Mouse (Mus musculus): ENCODE results near the gene Jak1.
A peak's percentile ranks its signal among the peaks of the same experiment; 100 is the strongest.

The Jak1 gene

DNA sequence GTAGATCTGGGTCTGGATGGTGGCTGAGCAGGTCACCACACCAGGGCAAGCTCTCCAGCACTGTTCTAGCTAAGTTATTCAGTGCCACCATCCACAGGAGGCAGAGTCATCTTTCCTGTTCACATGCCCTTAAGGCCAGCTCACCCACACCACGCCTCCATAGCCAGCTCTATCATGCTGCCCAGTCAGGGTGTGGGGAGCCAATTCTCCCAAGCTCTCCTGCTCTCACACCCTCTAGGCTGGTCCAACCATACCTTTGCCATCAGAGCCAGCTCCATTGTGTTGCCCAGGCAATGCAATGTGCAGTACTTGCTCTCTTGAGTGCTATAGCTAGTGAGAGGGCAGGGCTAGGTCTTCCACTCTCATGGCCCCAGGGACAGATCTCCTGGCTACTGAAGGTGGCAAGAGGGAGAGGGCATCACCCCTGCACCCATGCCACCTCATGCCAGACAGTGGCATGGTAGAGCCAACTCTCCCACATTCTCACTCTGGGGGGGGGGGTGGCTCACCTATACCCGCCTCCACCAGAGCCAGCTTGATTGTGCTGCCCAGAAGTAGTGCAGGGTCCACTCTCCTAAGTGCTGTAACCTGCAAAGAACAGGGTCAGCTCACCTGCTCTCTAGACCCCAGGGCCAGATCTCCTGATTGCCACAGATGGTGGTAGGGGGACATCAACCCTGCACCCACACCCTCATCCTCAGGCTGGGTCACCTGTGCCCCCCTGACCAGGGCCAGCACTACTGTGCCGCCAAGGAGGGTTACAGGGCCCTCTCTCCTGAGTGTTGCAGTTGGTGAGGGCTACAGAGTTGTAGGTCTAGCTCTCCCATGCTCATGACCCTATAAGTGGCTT, 25.5 kb downstream of the Jak1 start:
- DNase-seq (ENCODE audit: low read depth, low spot score) = no peak

DNA sequence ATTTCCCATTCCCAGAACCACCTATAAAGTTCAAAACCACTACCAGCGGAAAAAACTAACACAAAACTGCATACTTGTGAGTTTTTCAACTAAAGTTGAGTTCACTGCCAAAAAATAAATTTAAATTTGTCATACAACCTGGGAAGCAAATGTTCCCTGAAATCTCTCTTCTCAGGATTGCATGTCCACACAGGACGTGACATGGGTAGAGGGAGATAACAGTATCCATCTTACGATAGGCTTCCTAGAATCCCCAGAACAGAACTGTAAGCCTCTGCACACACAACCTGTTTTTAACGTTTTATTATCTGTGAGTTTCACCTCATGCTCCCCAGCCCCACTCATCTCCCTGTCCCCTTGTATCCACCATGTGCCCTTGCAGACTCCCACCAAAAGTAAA, 26.5 kb downstream of the Jak1 start:
- DNase-seq (ENCODE audit: low read depth, low spot score) = no peak

DNA sequence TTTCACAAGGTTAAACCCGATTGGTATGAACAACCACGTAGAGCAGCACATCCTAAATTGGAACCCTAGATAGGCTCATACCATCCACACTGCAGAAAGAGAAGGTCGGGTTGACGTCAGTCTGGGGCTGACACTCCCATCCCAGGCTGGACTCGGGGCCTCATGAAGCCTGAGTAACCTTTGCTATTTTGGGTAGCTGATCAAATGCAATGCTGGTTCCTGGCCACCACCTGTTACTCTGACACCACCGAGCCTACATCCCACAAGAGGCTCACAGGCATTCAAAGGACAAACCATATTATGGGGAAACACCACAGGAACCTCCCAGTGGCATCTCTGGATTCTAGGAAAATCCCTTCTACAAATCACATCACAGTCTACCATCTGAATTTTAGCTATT, 28.3 kb downstream of the Jak1 start:
- DNase-seq (ENCODE audit: low read depth, low spot score) = peak; percentile 95

DNA sequence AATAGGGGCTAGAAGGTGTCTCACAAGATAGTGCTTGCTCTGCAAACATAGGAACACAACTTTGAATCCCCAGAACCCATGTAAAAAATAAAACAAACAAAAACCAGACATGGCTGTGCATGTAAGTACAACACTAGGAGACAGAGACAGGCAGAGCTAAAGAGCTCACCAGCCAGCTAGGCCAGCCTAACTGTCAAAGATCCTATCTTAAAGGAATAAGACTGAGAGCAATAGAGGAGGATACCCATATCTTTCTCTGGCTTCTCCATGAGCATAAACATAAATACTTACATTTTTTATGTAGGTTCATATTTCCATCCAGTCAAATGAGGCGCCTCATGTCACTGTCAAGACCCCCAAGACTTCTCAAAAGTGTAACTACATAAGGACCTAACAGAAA, 29.1 kb downstream of the Jak1 start:
- DNase-seq (ENCODE audit: low read depth, low spot score) = no peak

DNA sequence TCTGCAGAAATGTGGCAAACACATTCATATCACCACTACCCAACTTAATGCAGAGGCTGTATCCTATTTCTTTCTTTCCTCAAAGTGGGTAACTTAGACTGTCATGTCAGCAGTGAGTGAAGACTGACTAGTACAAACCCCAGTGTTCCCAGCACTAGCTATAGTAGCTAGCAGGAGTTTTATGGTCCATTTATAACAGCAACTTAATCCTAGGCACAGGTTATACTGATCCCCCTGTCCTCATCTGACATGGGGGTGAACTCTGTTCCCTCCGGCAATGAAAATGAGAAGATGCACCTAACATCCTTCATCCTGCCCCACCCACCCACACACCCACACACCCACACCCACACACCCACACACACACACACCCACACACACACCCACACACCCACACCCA, 30.3 kb downstream of the Jak1 start:
- peak; percentile 54 for DNase-seq (ENCODE audit: low read depth, low spot score)

DNA sequence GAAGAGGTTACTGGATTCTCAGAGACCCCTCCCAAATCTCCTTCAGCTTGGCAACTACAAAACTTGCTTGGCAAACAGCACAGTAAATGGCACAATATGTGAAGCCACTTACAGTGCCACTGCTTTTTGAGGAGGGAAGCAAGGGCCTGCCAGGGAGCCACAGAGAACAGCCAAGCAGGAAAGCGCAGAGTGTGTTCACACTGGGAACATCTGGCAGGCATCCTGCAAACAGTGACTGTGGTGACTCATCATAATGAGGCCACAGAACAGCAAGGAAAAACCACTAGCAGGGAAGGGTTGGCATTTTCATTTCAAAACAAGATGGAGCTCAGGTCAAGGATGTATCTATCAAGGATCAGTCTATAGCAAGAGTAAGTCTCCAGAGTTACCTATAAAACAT, 30.8 kb downstream of the Jak1 start:
- peak; percentile 82 for DNase-seq (ENCODE audit: low read depth, low spot score)

DNA sequence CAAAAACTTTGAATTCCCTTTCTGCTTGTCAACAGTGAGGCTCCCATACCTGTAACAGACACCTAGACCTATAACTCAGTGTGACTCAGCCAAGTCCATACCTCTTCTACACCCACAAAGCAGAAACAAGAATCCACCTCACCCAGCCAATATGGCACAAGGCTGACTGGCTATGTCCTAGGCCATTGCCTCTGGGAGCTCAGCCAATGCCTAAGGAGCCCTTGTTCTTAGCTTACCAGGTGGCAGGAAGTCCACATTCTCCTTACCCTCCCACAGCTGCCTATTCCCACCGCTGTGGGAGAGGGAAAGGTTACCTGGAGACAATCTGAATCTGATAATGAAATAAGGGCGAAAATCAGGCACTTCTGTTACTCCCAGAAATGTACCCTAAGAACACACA, 34.5 kb downstream of the Jak1 start:
- DNase-seq (ENCODE audit: low read depth, low spot score) = no peak

DNA sequence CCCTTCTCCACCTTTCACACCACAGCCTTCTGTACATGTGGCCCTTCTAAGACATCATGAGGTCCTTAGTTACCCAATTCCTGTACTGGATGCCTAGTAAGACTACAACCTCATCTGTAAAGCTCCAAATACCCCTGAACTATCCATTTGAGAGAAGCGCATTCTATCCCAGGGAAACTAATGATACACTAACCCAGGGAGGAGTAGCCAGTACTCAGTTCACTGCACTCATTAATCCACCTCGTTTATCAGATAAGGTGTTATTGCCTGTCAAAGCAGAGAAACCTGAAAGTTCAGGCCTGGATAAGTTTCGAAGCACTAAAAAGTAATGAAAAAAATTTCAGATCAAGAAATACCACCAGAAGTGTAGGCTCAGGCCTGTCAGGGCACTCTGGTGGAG, 37.7 kb downstream of the Jak1 start:
- DNase-seq (ENCODE audit: low read depth, low spot score) = no peak

DNA sequence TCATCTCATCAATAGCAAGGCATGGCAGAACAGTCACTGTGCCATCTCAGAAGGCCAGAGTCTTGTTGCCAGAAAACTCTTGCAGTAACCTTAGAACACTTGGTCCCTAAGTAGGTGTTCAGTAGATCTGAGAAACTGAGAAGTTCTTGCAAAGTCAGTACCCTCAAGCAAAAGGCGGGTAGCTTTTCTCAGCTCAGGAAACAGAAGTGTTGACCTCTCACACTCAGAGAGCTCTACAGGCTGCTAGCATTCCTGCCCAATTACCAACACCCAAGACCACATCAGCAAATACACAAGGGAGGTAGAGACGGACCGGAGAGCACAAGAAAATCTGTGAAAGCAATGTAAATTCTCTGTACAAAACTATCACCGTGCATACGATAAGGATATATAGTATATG, 39.1 kb downstream of the Jak1 start:
- DNase-seq (ENCODE audit: low read depth, low spot score) = no peak

DNA sequence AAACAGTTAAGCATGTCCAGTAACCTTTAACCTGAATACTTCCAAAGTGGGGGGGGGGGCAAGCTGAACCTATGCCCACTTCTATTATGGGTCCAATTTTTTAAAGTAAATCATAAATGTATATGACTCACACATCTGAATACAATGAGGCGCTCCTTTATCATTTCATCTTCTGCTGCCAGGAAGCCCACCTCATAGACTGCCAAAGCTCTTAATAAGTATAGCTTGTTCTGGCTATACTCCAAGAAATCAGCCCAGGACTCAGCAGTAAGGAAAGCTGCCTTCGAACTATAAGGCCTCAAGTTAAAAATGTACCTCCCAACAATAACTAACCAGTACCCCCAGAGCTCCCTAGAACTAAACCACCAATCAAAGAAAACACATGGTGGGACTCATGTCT, 44.1 kb downstream of the Jak1 start:
- DNase-seq (ENCODE audit: low read depth, low spot score) = no peak

DNA sequence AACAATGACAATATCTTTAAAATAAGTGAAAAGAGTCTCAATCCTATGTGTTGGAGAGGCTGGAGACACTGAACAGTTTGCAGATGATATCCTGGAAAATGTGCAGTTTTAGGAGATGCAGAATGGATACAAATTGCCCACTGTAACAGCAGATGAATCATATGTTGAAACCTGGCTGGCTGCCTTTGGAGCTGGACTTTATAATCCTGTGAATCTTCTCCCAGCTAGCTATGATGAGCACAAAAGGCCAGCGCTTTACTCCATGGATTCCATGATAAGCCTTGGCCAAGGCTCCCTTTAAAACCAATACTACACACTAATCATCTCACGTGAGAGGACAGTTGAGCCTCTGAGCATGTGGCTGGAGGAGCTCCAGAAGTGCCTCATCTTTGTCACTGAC, 45.2 kb downstream of the Jak1 start:
- DNase-seq (ENCODE audit: low read depth, low spot score) = no peak

DNA sequence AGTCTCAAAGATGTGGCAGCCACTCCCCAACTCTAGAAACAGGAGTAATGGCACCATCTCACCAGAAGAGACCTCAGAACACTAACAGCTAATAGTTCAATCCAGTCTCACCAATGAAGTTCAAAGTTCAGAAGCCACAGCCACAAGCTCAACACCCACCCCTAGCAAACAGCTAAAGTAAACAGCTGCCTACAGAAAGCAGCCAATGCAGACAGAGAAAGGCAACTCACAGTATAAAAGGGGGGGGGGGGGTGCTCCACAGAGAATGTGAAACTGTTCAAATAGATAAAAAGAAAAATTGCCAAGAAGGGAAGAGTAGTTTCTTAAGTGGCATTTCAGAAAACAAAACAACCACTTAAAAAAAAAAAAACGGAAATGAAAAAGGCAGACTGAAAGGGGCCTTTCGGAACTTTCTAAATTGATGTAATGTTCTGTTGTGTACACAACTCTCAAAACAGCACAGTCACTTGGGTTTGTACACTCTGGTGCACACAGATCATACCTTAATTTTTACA, 48.0 kb downstream of the Jak1 start:
- no peak for DNase-seq (ENCODE audit: low read depth, low spot score)

DNA sequence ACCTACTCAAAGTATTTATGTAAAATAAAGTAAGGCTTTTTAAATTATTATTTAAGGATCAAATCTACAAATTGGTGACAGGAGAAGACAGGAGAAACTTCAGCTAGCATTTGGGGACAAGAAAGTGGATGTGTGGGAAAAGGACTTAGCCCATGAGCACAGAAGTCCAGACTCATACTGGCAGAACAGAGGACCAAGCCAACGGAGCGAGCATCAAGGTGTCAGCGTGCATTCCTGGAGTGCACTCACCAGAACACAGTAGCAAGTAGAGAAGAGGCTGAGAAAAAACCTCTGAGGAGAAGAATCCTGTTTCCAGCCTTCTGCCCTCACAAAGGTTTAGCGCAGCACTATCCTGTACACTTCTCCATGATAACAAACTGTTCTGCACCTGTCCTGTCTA, 48.8 kb downstream of the Jak1 start:
- no peak for DNase-seq (ENCODE audit: low read depth, low spot score)

DNA sequence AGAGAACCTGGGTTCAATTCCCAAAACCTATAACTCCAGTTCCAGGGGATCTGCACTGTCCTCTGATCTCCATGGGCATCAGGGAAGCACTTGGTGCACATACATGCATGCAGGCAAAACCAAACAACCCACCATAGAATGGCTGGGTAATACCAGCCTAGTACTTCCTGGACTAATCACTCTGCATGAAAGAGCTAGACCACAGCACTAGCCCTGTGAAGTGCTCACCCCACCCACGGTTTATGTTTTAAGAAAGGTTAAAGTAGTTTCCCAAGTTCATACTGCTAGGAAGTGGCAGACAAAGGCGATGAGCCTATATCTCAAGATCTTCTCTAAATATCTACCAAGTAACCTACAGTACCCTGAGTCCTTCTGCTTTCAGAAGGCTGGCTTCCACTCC, 51.6 kb downstream of the Jak1 start:
- DNase-seq (ENCODE audit: low read depth, low spot score) = no peak

DNA sequence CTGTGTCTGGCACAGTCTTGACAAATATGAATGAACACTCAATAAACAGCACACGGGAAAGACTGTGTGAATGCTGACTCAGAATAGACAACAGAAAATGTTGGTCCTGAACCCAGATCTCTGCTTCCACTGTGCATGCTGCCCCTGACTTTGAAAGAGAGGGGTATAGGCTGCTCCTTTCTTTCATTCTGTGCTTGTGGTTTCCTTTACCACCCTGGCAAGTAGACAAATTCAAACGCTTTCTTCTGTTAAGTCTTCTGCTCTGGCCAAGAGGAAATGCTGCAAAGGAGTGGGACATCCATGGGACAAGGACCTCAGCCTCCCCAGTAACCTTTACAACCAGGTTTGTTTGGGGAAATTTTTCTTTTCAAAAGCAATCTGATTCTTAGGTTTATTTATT, 57.6 kb downstream of the Jak1 start:
- DNase-seq (ENCODE audit: low read depth, low spot score) = no peak

DNA sequence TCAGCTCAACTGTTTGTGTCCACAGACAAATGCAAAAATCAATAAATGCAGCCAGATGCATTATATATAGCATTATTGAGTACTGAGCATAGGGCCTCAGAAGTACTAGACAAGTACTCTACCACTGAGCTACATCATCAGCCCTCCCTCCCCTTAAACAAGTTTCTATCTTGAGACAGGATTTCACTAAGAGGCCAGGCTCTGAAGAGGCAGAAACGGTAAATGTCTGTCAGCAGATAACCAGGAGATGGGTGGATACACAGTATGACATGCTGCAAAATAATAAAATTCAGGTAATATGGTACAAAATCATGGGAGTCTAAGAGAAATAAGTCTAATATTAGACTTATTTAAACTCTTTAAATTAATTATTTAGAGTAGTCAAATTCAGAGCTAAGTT, 61.6 kb downstream of the Jak1 start:
- DNase-seq (ENCODE audit: low read depth, low spot score) = no peak

DNA sequence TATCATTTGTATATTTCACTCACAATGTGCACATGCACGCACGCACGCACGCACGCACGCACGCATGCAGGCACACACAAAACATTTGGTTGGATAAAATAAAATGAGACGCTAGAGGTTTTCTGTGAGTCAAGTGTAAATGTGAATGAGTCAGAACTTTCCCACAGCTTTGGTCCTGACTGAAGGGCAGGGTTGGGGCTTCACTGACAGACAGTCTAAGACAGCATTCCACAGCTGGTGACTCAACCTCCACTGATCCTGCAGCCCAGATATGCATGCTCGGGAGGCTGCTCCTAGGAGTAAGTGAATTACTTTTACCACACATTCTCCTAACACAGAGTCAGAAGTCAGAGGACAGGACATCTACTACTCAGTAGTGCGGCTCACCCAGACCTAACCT, 62.5 kb downstream of the Jak1 start:
- DNase-seq (ENCODE audit: low read depth, low spot score) = no peak

DNA sequence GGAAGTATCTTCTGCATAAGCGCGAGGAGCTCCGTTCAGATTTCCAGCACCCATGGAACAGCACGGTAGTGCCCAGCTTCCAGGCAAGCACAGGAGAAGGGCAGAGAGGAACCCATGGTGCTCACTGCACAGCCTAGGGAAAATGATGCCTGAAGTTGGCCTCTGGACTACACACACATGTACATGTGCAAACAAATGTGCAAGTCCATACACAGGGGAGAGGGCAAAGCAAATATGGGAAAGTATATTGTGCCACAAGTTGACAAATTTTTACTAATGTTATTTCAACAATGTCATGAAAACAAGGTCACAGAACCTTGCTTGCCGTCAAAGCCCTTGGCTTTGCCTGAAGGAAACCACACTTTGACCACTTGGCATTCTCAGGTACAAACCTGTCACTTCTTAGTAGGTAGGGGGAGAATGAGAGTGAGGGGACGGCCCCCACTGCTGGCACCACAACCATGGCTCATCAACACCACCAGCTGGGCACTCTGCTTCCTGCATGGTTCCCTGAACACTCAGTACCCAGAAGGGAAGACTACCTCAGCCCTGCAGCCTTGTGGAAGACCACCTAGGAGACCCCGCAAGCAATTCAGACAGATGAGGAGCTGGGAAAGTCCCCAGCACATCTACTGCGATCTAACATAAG, 65.5 kb downstream of the Jak1 start:
- no peak for DNase-seq (ENCODE audit: low read depth, low spot score)

DNA sequence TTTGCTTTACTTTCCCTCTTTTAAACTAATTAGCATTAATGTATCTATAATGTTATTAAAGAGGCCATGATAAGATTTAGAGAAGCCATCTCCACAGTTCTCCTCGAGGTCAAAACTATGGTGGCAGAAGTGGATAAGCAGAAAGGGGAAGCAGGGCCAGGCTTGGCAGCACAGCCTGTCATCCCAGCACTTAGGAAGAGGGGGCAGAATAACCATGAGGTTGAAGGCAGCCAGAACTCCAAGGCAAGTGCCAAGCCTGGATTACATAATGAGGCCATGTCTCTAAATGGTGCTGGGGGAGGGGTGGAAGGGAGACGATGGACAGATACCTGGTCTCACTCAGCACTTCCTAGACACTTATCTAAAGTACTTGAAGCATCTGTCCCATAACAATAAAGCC, 66.7 kb downstream of the Jak1 start:
- peak; percentile 92 for DNase-seq (ENCODE audit: low read depth, low spot score)

DNA sequence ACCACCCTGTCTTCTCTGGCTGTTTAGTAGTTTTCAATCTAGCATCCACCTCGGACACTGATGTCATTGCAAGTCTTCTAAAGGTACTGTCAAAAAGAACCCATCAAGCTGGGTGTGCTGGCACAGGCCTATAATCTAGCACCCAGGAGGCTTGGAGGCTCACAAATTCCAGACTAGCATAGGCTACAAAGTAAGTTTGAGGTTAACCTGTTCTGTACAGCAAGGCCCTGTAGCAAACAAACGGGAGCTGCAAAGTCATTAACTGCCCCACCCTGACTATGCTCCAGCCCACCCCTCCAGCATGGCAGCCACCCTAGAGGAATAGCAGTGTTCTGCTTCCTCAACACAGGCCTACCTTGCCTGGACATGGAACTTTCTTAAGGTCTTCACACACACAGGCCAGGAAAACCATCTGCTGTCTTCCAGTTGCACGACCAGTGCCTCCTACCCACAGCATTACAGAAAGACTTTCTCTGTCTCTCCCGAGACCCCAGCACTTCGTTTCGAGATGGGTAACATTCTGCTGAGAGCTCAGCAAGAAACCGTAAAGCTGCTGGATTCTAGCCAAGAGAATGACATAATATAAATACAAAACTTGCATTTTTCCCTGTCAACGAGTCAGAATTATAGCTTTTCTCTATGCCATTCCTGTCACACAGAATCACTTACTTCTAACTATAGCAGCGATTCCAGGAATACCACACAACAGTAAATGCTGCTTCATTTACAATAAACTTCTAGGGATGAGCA, 67.5 kb downstream of the Jak1 start:
- DNase-seq (ENCODE audit: low read depth, low spot score) = no peak

DNA sequence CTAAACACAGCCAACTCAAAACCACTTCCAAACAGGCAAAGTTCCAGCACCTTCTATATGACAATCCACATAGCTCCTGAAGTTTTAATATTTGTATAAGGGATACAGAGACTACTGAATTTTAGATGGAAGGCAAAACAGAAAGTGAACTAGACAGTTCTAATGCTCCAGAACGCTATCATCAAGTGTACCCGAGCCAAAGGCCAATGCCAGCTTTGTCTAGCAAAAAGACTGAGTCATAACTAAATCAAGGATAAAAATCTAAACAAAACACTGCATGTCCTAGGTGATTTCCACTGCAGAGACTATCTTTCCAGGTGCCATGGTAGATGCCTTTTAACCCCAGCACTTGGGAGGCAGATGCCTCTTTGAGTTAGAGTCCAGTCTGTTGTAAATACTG, 68.7 kb downstream of the Jak1 start:
- no peak for DNase-seq (ENCODE audit: low read depth, low spot score)

DNA sequence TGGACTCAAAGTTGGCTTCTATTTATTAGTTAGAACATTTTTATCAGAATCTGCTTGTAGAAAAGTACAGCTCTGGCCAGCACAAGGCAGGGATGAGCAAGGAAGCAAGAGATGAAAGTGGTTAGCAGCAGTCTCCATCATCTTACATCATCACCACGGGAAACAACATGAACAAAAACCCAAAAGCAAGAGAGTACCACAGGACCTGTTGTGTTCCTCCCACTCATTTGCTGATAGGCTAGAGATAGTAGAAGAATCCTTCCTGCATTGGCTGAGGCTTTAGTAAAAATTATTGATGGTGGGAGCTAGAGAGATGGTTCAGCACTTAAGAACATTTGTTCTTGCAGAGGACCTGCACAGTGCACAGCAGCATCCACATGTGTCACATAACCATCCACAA, 70.9 kb downstream of the Jak1 start:
- no peak for DNase-seq (ENCODE audit: low read depth, low spot score)
